Mouse (Mus musculus): ENCODE measurements around the gene St13. TPM values are rescaled to one million over a fixed set of nuclear protein-coding genes. Genes with fewer than 3 reads are reported as not detected.
"Not testable (repeated sequence)": the region's sequence is repeated elsewhere in the genome, so short reads cannot be mapped to it uniquely, and the experiment has no call there.

St13 gene
- polyA plus RNA-seq, 1 experiment from 2014 or later = 138 TPM

GRCm38 (mm10) chr15:81418065-81418464, 18.2 kb upstream of the St13 start:
- H3K4me1 ChIP-seq (ENCODE audit: control insufficient read depth, insufficient read depth, low read length) = peaks cover 3% of the 10 kb centered on the region
- no peak overlapping the region for H3K27ac ChIP-seq (ENCODE audit: low read depth, low read length)
- no peak overlapping the region for H3K4me2 ChIP-seq
- ATAC-seq (replicated peaks; ENCODE audit: insufficient number of reproducible peaks, low FRiP score, low TSS enrichment) = no peak
- WGBS (ENCODE audit: insufficient replicate concordance) = 79% methylated on average over 4 of the region's 4 CpGs
- H3K9ac ChIP-seq (ENCODE audit: low read depth, low read length) = no peak overlapping the region
- no peak overlapping the region for H3K4me3 ChIP-seq (ENCODE audit: low read depth, low read length)
- no peaks in the 10 kb centered on the region for H3K27me3 ChIP-seq (ENCODE audit: control insufficient read depth, insufficient read depth, low read length)
- H3K36me3 ChIP-seq (ENCODE audit: control insufficient read depth, insufficient read depth, low read length) = no peaks in the 10 kb centered on the region
- no peaks in the 10 kb centered on the region for H3K9me3 ChIP-seq (replicated peaks; ENCODE audit: control insufficient read depth, low read length)

DNA sequence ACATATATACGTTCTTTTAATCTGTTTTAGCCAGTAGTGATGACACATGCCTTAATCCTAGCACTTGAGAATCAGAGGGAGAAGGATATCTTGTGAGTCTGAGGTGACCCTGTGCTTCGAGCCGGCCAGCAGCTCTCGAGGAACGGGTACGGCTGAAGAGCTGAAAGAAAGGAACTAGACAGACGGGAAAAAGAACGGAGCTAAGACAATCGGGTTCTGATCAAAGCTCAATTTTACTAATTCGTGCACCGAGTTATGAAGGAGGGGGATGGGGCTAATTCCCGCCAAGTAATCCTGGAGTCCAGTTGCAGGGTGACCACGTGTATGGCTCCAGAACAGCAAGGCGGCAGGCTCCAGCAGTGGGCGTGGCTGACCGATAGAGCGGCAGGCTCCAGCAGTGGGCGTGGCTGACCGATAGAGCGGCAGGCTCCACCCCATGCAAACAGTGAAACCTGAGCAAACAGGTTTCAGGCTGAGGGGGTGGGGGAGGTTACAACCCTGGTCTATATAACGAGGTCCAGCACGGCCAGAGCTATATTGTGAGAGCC, 17.0 kb upstream of the St13 start:
- WGBS (ENCODE audit: insufficient replicate concordance) = 6% methylated on average over 22 of the region's 22 CpGs
- not testable (repeated sequence) for H3K27ac ChIP-seq (ENCODE audit: low read depth, low read length)

DNA sequence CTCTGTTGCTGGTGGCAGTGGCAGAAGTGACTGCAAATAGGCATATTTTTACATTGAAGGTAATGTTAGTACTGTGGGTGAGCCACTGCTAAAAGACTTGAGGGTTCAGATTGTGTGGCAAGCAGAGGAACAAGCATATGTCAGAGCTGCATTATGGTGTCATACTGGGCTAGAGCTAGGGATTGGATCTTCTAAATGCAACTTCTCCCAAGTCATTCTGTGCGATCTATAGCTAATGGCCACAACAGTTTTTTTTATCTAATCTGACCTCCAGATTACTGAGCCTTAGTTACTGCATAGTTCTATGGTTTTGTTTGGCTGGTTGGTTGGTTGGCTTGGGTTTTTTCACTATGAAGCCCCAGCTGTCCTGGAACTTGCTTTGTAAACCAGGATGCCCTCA, 8.3 kb upstream of the St13 start, which contains the start of gene Dnajb7:
Gene Dnajb7 (minus strand): TSS at position 101 of the 400 bp plus-strand sequence.
- no peak for ATAC-seq (replicated peaks; ENCODE audit: insufficient number of reproducible peaks, low FRiP score, low TSS enrichment)
- H3K9ac ChIP-seq (ENCODE audit: low read depth, low read length) = no peak within 1 kb of the TSS
- 87% methylated on average over 1 of the region's 1 CpGs for WGBS (ENCODE audit: insufficient replicate concordance)
- H3K4me3 ChIP-seq (ENCODE audit: low read depth, low read length) = no peak within 1 kb of the TSS
- no peaks in the 10 kb centered on the region for H3K4me1 ChIP-seq (ENCODE audit: control insufficient read depth, insufficient read depth, low read length)
- no peak within 1 kb of the TSS for H3K4me2 ChIP-seq
- no peak within 1 kb of the TSS for H3K27ac ChIP-seq (ENCODE audit: low read depth, low read length)
- H3K9me3 ChIP-seq (replicated peaks; ENCODE audit: control insufficient read depth, low read length) = no peaks in the 10 kb centered on the region
- H3K27me3 ChIP-seq (ENCODE audit: control insufficient read depth, insufficient read depth, low read length) = no peaks in the 10 kb centered on the region
- H3K36me3 ChIP-seq (ENCODE audit: control insufficient read depth, insufficient read depth, low read length) = no peaks in the 10 kb centered on the region

More for the DNA sequence above, 17.0 kb upstream of the St13 start:
- peak; percentile 68; the same call in 1 of the 2 replicates for ATAC-seq (replicated peaks; ENCODE audit: insufficient number of reproducible peaks, low FRiP score, low TSS enrichment)
- not testable (repeated sequence) for H3K36me3 ChIP-seq (ENCODE audit: control insufficient read depth, insufficient read depth, low read length); H3K4me1 ChIP-seq (ENCODE audit: control insufficient read depth, insufficient read depth, low read length); H3K9me3 ChIP-seq (replicated peaks; ENCODE audit: control insufficient read depth, low read length); H3K27me3 ChIP-seq (ENCODE audit: control insufficient read depth, insufficient read depth, low read length)
- Histone ChIP-seq H3K9ac (ENCODE audit: low read depth, low read length) (peak overlapping the region; percentile 67; the same call in 1 of the 2 replicates), H3K4me3 (ENCODE audit: low read depth, low read length) (0 out of 2 replicates have a peak overlapping the region, but pooled peaks have one; percentile 16), H3K4me2 (peak overlapping the region; percentile 64)

DNA sequence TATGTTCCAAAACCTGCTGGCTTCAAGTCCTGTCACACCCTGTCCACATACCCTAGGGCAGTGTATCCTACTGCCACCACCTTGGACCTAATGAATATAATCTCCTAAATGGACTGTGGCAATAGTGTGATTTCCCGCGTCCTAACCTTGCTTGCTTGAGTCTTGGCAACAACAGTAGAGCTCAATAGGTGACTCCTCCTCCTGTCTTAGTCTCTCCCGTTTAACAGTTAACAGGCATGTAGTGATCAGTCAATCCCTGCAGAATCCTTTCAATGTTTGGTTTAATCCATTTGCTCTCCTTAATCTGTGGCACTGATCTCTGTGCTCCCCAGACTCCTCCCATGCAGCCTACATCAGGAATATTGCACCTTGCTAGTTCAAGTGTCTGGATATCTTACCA, 5.1 kb upstream of the St13 start:
- Histone ChIP-seq H3K36me3 (ENCODE audit: control insufficient read depth, insufficient read depth, low read length) (no peaks in the 10 kb centered on the region), H3K4me2 (no peak overlapping the region), H3K4me1 (ENCODE audit: control insufficient read depth, insufficient read depth, low read length) (peaks cover 7% of the 10 kb centered on the region), H3K27me3 (ENCODE audit: control insufficient read depth, insufficient read depth, low read length) (no peaks in the 10 kb centered on the region), H3K4me3 (ENCODE audit: low read depth, low read length) (no peak overlapping the region), H3K9me3 (replicated peaks; ENCODE audit: control insufficient read depth, low read length) (no peaks in the 10 kb centered on the region), H3K9ac (ENCODE audit: low read depth, low read length) (no peak overlapping the region), H3K27ac (ENCODE audit: low read depth, low read length) (no peak overlapping the region)
- 80% methylated on average over 3 of the region's 3 CpGs for WGBS (ENCODE audit: insufficient replicate concordance)
- ATAC-seq (replicated peaks; ENCODE audit: insufficient number of reproducible peaks, low FRiP score, low TSS enrichment) = no peak

- under 1% methylated on average over 21 of the region's 21 CpGs for WGBS (ENCODE audit: insufficient replicate concordance)
- H3K36me3 ChIP-seq (ENCODE audit: control insufficient read depth, insufficient read depth, low read length) = no peaks in the 10 kb centered on the region
Measured at GRCm38 (mm10) chr15:81399297-81399637, 610 bp downstream of the St13 start.

GRCm38 (mm10) chr15:81398189-81398588, 1.7 kb downstream of the St13 start:
- ATAC-seq (replicated peaks; ENCODE audit: insufficient number of reproducible peaks, low FRiP score, low TSS enrichment) = no peak
- Histone ChIP-seq H3K4me1 (ENCODE audit: control insufficient read depth, insufficient read depth, low read length) (peaks cover 7% of the 10 kb centered on the region), H3K4me2 (peak overlapping the region; percentile 78), H3K36me3 (ENCODE audit: control insufficient read depth, insufficient read depth, low read length) (no peaks in the 10 kb centered on the region), H3K4me3 (ENCODE audit: low read depth, low read length) (peak overlapping the region; percentile 96), H3K27me3 (ENCODE audit: control insufficient read depth, insufficient read depth, low read length) (no peaks in the 10 kb centered on the region), H3K9me3 (replicated peaks; ENCODE audit: control insufficient read depth, low read length) (no peaks in the 10 kb centered on the region), H3K9ac (ENCODE audit: low read depth, low read length) (peak overlapping the region; percentile 97), H3K27ac (ENCODE audit: low read depth, low read length) (no peak overlapping the region)

More at GRCm38 (mm10) chr15:81399297-81399637, 610 bp downstream of the St13 start:
- peaks cover 7% of the 10 kb centered on the region for H3K4me1 ChIP-seq (ENCODE audit: control insufficient read depth, insufficient read depth, low read length)
- H3K4me2 ChIP-seq = peak overlapping the region; percentile 78
- H3K27me3 ChIP-seq (ENCODE audit: control insufficient read depth, insufficient read depth, low read length) = no peaks in the 10 kb centered on the region
- peak overlapping the region; percentile 94 for H3K27ac ChIP-seq (ENCODE audit: low read depth, low read length)
- peak overlapping the region; percentile 97 for H3K9ac ChIP-seq (ENCODE audit: low read depth, low read length)
- no peaks in the 10 kb centered on the region for H3K9me3 ChIP-seq (replicated peaks; ENCODE audit: control insufficient read depth, low read length)
- H3K4me3 ChIP-seq (ENCODE audit: low read depth, low read length) = peak overlapping the region; percentile 96
- 0 out of 2 replicates have a peak, but pooled peaks have one; percentile 5 for ATAC-seq (replicated peaks; ENCODE audit: insufficient number of reproducible peaks, low FRiP score, low TSS enrichment)

DNA sequence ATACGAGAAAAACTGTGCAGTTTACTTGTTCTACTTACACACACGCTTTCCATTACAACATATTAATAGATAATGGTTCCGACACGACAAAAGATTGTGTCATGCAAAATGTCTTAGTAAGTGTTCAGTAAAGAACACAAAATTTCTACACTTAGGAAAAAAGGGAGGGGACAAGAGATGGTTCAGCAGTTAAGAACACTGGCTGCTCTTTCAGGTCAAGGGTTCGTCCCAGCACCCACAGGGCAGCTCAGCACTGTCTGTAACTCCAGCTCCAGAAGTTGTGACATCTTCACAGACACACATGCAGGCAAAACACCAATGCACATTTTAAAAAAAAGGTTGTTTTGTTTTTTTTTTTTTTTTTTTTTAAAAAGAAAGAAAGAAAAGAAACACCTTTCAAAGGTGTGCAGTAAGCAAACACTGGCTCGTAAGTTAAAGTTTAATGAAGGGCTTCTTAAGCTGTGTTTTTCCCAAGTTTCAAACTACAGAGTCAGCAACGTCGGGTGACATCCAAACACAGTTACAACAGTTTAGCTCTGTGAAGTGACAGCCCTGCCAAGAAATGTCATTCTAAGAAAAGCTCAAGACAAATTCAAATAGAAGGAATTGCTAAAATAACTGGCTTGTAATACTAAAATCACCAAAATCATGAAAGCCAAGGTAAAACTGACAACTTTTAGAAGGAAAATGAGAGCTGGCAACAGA, 5.5 kb downstream of the St13 start:
- no peaks in the 10 kb centered on the region for H3K4me1 ChIP-seq (ENCODE audit: control insufficient read depth, insufficient read depth, low read length)
- H3K27me3 ChIP-seq (ENCODE audit: control insufficient read depth, insufficient read depth, low read length) = no peaks in the 10 kb centered on the region
- H3K36me3 ChIP-seq (ENCODE audit: control insufficient read depth, insufficient read depth, low read length) = peaks cover 7% of the 10 kb centered on the region
- 88% methylated on average over 8 of the region's 8 CpGs for WGBS (ENCODE audit: insufficient replicate concordance)
- no peak for ATAC-seq (replicated peaks; ENCODE audit: insufficient number of reproducible peaks, low FRiP score, low TSS enrichment)
- H3K9ac ChIP-seq (ENCODE audit: low read depth, low read length) = no peak overlapping the region
- no peak overlapping the region for H3K4me3 ChIP-seq (ENCODE audit: low read depth, low read length)
- no peak overlapping the region for H3K27ac ChIP-seq (ENCODE audit: low read depth, low read length)
- no peaks in the 10 kb centered on the region for H3K9me3 ChIP-seq (replicated peaks; ENCODE audit: control insufficient read depth, low read length)
- no peak overlapping the region for H3K4me2 ChIP-seq

DNA sequence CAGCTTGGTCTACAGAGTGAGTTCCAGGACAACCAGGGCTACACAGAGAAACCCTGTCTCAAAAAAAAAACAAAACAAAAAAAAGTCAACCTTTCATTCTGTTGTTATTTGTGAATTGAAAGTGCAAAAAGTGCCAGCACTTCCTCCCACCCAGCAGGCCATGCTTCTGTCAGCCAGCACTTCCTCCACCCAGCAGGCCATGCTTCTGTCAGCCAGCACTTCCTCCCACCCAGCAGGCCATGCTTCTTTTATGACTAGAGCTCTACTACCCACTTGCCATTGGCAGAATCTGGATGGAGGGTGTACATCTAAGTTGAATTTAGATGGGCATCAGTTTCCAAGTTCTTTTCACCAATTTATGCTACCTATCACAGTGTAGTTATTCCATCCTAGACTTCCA, 6.9 kb downstream of the St13 start:
- no peak overlapping the region for H3K4me2 ChIP-seq
- ATAC-seq (replicated peaks; ENCODE audit: insufficient number of reproducible peaks, low FRiP score, low TSS enrichment) = no peak
- no peak overlapping the region for H3K27ac ChIP-seq (ENCODE audit: low read depth, low read length)
- H3K9me3 ChIP-seq (replicated peaks; ENCODE audit: control insufficient read depth, low read length) = no peaks in the 10 kb centered on the region
- no peak overlapping the region for H3K4me3 ChIP-seq (ENCODE audit: low read depth, low read length)
- H3K36me3 ChIP-seq (ENCODE audit: control insufficient read depth, insufficient read depth, low read length) = peaks cover 18% of the 10 kb centered on the region
- H3K4me1 ChIP-seq (ENCODE audit: control insufficient read depth, insufficient read depth, low read length) = no peaks in the 10 kb centered on the region
- no peak overlapping the region for H3K9ac ChIP-seq (ENCODE audit: low read depth, low read length)
- H3K27me3 ChIP-seq (ENCODE audit: control insufficient read depth, insufficient read depth, low read length) = no peaks in the 10 kb centered on the region

DNA sequence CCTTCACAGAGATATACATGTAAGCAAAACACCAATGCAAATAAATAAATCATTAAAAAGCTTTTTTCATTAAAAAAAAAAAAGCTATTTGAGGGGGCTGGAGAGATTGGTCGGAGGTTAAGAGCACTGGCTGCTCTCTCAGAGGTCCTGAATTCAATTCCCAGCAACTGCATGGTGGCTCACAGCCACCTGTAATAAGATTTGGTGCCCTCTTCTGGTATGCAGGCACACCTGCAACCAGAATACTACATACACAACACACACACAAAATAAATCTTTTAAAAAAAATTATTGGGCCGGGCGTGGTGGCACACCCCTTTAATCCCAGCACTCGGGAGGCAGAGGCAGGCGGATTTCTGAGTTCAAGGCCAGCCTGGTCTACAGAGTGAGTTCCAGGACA, 13.6 kb downstream of the St13 start:
- Histone ChIP-seq H3K9ac (ENCODE audit: low read depth, low read length) (no peak overlapping the region), H3K4me1 (ENCODE audit: control insufficient read depth, insufficient read depth, low read length) (no peaks in the 10 kb centered on the region), H3K27ac (ENCODE audit: low read depth, low read length) (no peak overlapping the region), H3K36me3 (ENCODE audit: control insufficient read depth, insufficient read depth, low read length) (peaks cover 46% of the 10 kb centered on the region), H3K4me3 (ENCODE audit: low read depth, low read length) (no peak overlapping the region), H3K4me2 (no peak overlapping the region), H3K27me3 (ENCODE audit: control insufficient read depth, insufficient read depth, low read length) (no peaks in the 10 kb centered on the region), H3K9me3 (replicated peaks; ENCODE audit: control insufficient read depth, low read length) (no peaks in the 10 kb centered on the region)
- ATAC-seq (replicated peaks; ENCODE audit: insufficient number of reproducible peaks, low FRiP score, low TSS enrichment) = no peak
- 96% methylated on average over 5 of the region's 5 CpGs for WGBS (ENCODE audit: insufficient replicate concordance)

Data from heart, embryonic 11.5 days (tissue).